Comparison of ENCODE assay signal across 8 mouse cellular contexts in the genomic region with DNA sequence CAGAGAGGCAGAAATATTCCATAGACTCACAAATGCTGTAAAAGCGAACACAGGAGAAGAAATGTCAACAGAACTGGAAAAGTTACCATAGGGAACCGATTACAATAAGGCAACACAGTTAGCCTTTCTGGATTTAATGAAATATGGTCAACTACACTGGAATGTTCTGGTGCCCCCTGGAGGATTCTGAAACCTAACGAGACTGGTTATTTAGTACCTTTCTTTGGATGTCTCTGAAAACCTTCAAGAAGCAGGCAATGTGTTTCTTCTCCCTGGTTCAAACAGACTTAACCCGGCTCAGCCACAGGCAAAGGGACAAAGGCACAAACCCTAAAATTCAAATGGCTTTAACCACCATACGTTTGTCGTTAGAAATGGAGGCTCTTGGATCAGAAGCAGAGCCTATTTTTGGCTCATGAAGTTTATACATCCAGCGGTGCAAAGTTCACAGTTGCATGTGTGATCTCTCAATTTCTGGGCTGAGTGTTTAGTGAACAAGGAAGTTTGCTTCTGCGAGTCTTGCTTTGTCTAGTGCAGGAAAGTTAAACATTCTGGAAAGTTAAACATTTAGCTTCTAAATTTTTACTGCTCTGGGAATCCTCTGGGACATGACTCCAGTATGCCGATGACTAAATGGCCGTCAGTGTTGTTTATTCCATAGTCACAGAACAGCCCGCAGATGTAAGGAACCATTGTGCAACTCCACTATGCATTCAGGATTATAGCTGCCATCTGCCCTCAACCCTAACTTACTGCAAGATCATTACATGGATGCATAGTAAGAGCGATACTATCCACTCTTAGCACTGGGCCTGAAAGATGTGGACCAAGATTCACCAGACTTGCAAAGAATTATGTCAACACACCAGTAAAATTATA.
DNase-seq lines count a peak whose midpoint lies in the region; ATAC-seq lines count a peak whose summit lies in the region.

No protein-coding gene starts in this region.

- 54% methylated on average over 12 of the region's 12 CpGs for WGBS in forebrain, embryonic 13.5 days
- 50% methylated on average over 12 of the region's 12 CpGs for WGBS in kidney, embryonic 15.5 days

- no peak overlapping the region for H3K4me3 ChIP-seq in forebrain, embryonic 13.5 days
- no peak overlapping the region for H3K4me3 ChIP-seq in kidney, embryonic 15.5 days (replicated peaks)

- no peaks in the 10 kb centered on the region for H3K9me3 ChIP-seq in forebrain, embryonic 13.5 days (replicated peaks)
- no peaks in the 10 kb centered on the region; the same call in 1 of the 2 replicates for H3K9me3 ChIP-seq in kidney, embryonic 15.5 days (replicated peaks)

- H3K27ac ChIP-seq in forebrain, embryonic 13.5 days: peak overlapping the region; percentile 86
- H3K27ac ChIP-seq in kidney, embryonic 15.5 days: peak overlapping the region; percentile 55

- H3K4me2 ChIP-seq in forebrain, embryonic 13.5 days: no peak overlapping the region
- H3K4me2 ChIP-seq in kidney, embryonic 15.5 days: no peak overlapping the region

- H3K4me1 ChIP-seq in forebrain, embryonic 13.5 days: peaks cover 25% of the 10 kb centered on the region
- peaks cover 14% of the 10 kb centered on the region; the same call in 1 of the 2 replicates for H3K4me1 ChIP-seq in kidney, embryonic 15.5 days

- no peaks in the 10 kb centered on the region for H3K36me3 ChIP-seq in forebrain, embryonic 13.5 days (ENCODE audit: poor library complexity, severe bottlenecking)
- H3K36me3 ChIP-seq in kidney, embryonic 15.5 days: no peaks in the 10 kb centered on the region

- ATAC-seq in forebrain, embryonic 13.5 days: no peak
- ATAC-seq in kidney, embryonic 15.5 days (replicated peaks; ENCODE audit: low FRiP score): peak; percentile 68; the same call in 1 of the 2 replicates

- DNase-seq in ovary, postnatal 14 days (ENCODE audit: low spot score): peak; percentile 25
- DNase-seq in ovary, postnatal 36 days (ENCODE audit: low spot score): no peak
- DNase-seq in c-Kit-positive CD71-positive TER-119-positive erythroid progenitor cells, embryonic 14.5 days (ENCODE audit: low spot score): peak; percentile 11
- peak; percentile 76 for DNase-seq in lung, postnatal 36 days
- DNase-seq in yolk sac, embryonic 10.5 days (ENCODE audit: low spot score): peak; percentile 61
- no peak for DNase-seq in adrenal gland, adult 2 months

- H3K9ac ChIP-seq in forebrain, embryonic 13.5 days: no peak overlapping the region
- no peak overlapping the region for H3K9ac ChIP-seq in kidney, embryonic 15.5 days

- H3K27me3 ChIP-seq in forebrain, embryonic 13.5 days: no peaks in the 10 kb centered on the region
- no peaks in the 10 kb centered on the region for H3K27me3 ChIP-seq in kidney, embryonic 15.5 days

Comparison
In these comparisons a context has a peak if more than half of its experiments do, and no peak if none do; other contexts are left out.
1. DNase-seq: peak in ovary, postnatal 14 days (single experiment), c-Kit-positive CD71-positive TER-119-positive erythroid progenitor cells, embryonic 14.5 days (single experiment), lung, postnatal 36 days (single experiment) and yolk sac, embryonic 10.5 days (single experiment); none in ovary, postnatal 36 days (single experiment) and adrenal gland, adult 2 months (single experiment).